Mouse (Mus musculus) fat pad, adult 2 months (tissue): Measurements from ENCODE around the gene Pcyt1a.
"Not testable (repeated sequence)": the region's sequence is repeated elsewhere in the genome, so short reads cannot be mapped to it uniquely, and the experiment has no call there.

Experiments used
- DNase-seq: peaks from one replicate; pipeline ENCODE4 v3.0.0-alpha.2; 2011; ENCODE audit warnings: low read depth, low spot score; ENCODE audit errors: extremely low read depth

The Pcyt1a gene

GRCm38 (mm10) chr16:32469404-32470105 is 38.8 kb downstream of the Pcyt1a start:
- DNase-seq: no peak

- no peak for DNase-seq
Observed at GRCm38 (mm10) chr16:32472276-32473015, 41.7 kb downstream of the Pcyt1a start.

GRCm38 (mm10) chr16:32477315-32477714 is 46.6 kb downstream of the Pcyt1a start:
- no peak for DNase-seq

- DNase-seq: no peak
Observed at GRCm38 (mm10) chr16:32479415-32479814, 48.7 kb downstream of the Pcyt1a start.

GRCm38 (mm10) chr16:32484431-32484871 is 53.7 kb downstream of the Pcyt1a start:
- no peak for DNase-seq

GRCm38 (mm10) chr16:32485209-32485608 is 54.5 kb downstream of the Pcyt1a start:
- no peak for DNase-seq

- no peak for DNase-seq
Observed at GRCm38 (mm10) chr16:32486046-32486445, 55.3 kb downstream of the Pcyt1a start.

GRCm38 (mm10) chr16:32487234-32488111 is 56.8 kb downstream of the Pcyt1a start, which contains the start of gene Slc51a:
Gene Slc51a (minus strand): TSS chr16:32487879.
- DNase-seq: no peak

- DNase-seq: no peak
Observed at GRCm38 (mm10) chr16:32488939-32489338, 58.2 kb downstream of the Pcyt1a start.

GRCm38 (mm10) chr16:32494371-32494770 is 63.6 kb downstream of the Pcyt1a start:
- not testable (repeated sequence) for DNase-seq

GRCm38 (mm10) chr16:32495965-32496364 is 65.2 kb downstream of the Pcyt1a start, which contains the start of gene Zdhhc19:
Gene Zdhhc19 (plus strand): TSS chr16:32496265.
- no peak for DNase-seq

GRCm38 (mm10) chr16:32498996-32499395 is 68.3 kb downstream of the Pcyt1a start:
- no peak for DNase-seq

- no peak for DNase-seq
Observed at GRCm38 (mm10) chr16:32499430-32500037, 68.8 kb downstream of the Pcyt1a start.

GRCm38 (mm10) chr16:32501459-32501858 is 70.7 kb downstream of the Pcyt1a start:
- no peak for DNase-seq

- DNase-seq: no peak
Observed at GRCm38 (mm10) chr16:32502621-32503335, 72.1 kb downstream of the Pcyt1a start.

GRCm38 (mm10) chr16:32503633-32504032 is 72.9 kb downstream of the Pcyt1a start:
- no peak for DNase-seq

GRCm38 (mm10) chr16:32506298-32506697 is 75.6 kb downstream of the Pcyt1a start:
- no peak for DNase-seq

- DNase-seq: no peak
Observed at GRCm38 (mm10) chr16:32506868-32507267, 76.1 kb downstream of the Pcyt1a start.

GRCm38 (mm10) chr16:32507407-32507806 is 76.7 kb downstream of the Pcyt1a start:
- DNase-seq: no peak

- DNase-seq: no peak
Observed at GRCm38 (mm10) chr16:32508035-32508434, 77.3 kb downstream of the Pcyt1a start.
